10 mouse cellular contexts compared by ENCODE assay signal in the genomic region with DNA sequence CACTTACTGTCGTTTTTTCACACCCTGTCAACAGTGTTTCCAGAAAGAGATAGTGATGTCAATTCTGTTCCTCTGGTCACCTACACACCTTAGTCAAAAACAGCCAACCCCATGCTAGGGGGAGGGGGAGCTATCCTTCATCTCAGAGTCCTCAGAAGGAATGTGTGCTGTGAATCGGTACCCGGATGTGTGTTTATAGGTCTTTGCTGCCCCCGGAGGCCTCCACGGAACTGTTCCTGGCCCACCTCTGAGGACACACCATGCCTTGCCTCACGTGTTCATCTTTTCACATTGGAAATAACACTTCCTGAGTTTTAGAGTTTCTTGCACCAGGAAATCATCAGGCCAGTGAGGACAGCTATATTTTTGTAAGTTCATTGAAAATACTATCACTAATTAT. TPM values are rescaled to one million over a fixed set of nuclear protein-coding genes. Genes with fewer than 3 reads are reported as not detected.
A peak's percentile ranks its signal among the peaks of the same experiment; 100 is the strongest.
DNase-seq lines count a peak whose midpoint lies in the region; ATAC-seq and TF ChIP-seq lines count a peak whose summit lies in the region.
"Had no signal": no experiment of that assay in that cellular context is flagged by ENCODE, and none has a peak within 500 bp of the region (broad histone marks: within the 10 kb centered on the region; RNA-seq: fewer than 3 reads in every experiment).

No protein-coding gene starts in this region.

- no peak overlapping the region for H3K27ac ChIP-seq in layer of hippocampus, adult 2 months
- H3K27ac ChIP-seq: limb, embryonic 12.5 days had no signal

- in situ Hi-C loops in Patski (cut with MboI; ENCODE audit: low pct_unique_long_range_greater_than_20kb) = loop anchor here (25.0 kb wide), 1 partner anchor 191 kb away; the partner anchor contains the start of gene Disp2

- peak; percentile 23 for DNase-seq in CD4-positive, CD25-positive, alpha-beta regulatory T cell, adult 2 months (ENCODE audit: low read depth, low spot score)
- no peak for DNase-seq in layer of hippocampus, adult 2 months (ENCODE audit: low spot score in 2 of 2)
- DNase-seq in layer of hippocampus, postnatal 10 days (ENCODE audit: low spot score in 2 of 2) = no peak
- no peak for DNase-seq in Patski (ENCODE audit: low read depth, low spot score)
- peak; percentile 13 for DNase-seq in naive thymus-derived CD4-positive, alpha-beta T cell, adult 2 months (ENCODE audit: low read depth)
- no peak for DNase-seq in left cerebral cortex, adult 18-20 months (ENCODE audit: low spot score in 2 of 2)
- DNase-seq in gastrocnemius, postnatal 10 days = no peak
- DNase-seq: gastrocnemius, postnatal 14 days had no signal

- CTCF ChIA-PET in Patski (lab: Charles Lee) = interaction anchor here (0.7 to 1.8 kb wide), 6 partner anchors 9 to 214 kb away, joined by 3 to 5 read pairs (median 3); no protein-coding TSS in a partner anchor

- POLR2A ChIA-PET in Patski (lab: Charles Lee) = no interaction called here

- no peak overlapping the region for H3K4me3 ChIP-seq in layer of hippocampus, adult 2 months
- H3K4me3 ChIP-seq: limb, embryonic 12.5 days had no signal

- no peaks in the 10 kb centered on the region for H3K27me3 ChIP-seq in Patski

- no peak for ATAC-seq in CD4-positive, CD25-positive, alpha-beta regulatory T cell, adult 4 months
- ATAC-seq in Patski = no peak

- peak; percentile 48 for TF ChIP-seq CTCF in layer of hippocampus, adult 2 months (conservative IDR thresholded peaks at IDR 0.05)
- peak; percentile 45 for TF ChIP-seq CTCF in Patski (IDR thresholded peaks at IDR 0.05)

RNA-seq across cellular contexts. Expression of gene Ccdc32, which starts 51.1 kb away (rescaled TPM):
- 10 to 100 TPM; 24.2 to 30.7 TPM for polyA plus RNA-seq in CD4-positive, CD25-positive, alpha-beta regulatory T cell, adult 4 months (2017; shearing (Covaris generic))
- 10 to 100 TPM; 53.2 to 53.6 TPM for total RNA-seq in layer of hippocampus, adult 2 months (2021)
- total RNA-seq in layer of hippocampus, postnatal 10 days (2021) = 10 to 100 TPM; 57.7 to 57.9 TPM
- 26.6 TPM for polyA plus RNA-seq in Patski (2021)
- 10 to 100 TPM; 47.4 to 48.4 TPM for total RNA-seq in left cerebral cortex, adult 18-20 months (2021)
- 1 to 10 TPM; 7.4 to 8.2 TPM for total RNA-seq in gastrocnemius, postnatal 10 days (2021)

RNA-seq across cellular contexts. Expression of gene Chst14, which starts 51.8 kb away (rescaled TPM):
- 1 to 10 TPM in 1 of 2 experiments, under 1 TPM in 1; 0.96 to 1.5 TPM for polyA plus RNA-seq in CD4-positive, CD25-positive, alpha-beta regulatory T cell, adult 4 months (2017; shearing (Covaris generic))
- 1 to 10 TPM; 2.5 to 3.0 TPM for total RNA-seq in layer of hippocampus, adult 2 months (2021)
- total RNA-seq in layer of hippocampus, postnatal 10 days (2021) = 1 to 10 TPM; 2.5 to 3.5 TPM
- 32.3 TPM for polyA plus RNA-seq in Patski (2021)
- total RNA-seq in left cerebral cortex, adult 18-20 months (2021) = 1 to 10 TPM; 1.8 to 2.9 TPM
- total RNA-seq in gastrocnemius, postnatal 10 days (2021) = 10 to 100 TPM in 1 of 2 experiments, 1 to 10 TPM in 1; 9.8 to 11.3 TPM

RNA-seq across cellular contexts. Expression of gene Rpusd2, which starts 56.5 kb away (rescaled TPM):
- polyA plus RNA-seq in CD4-positive, CD25-positive, alpha-beta regulatory T cell, adult 4 months (2017; shearing (Covaris generic)) = 1 to 10 TPM; 1.3 to 2.3 TPM
- 1 to 10 TPM; 8.0 to 8.1 TPM for total RNA-seq in layer of hippocampus, adult 2 months (2021)
- total RNA-seq in layer of hippocampus, postnatal 10 days (2021) = 1 to 10 TPM; 6.2 to 6.5 TPM
- 5.2 TPM for polyA plus RNA-seq in Patski (2021)
- 1 to 10 TPM; 8.5 to 8.9 TPM for total RNA-seq in left cerebral cortex, adult 18-20 months (2021)
- 1 to 10 TPM; 3.8 to 4.3 TPM for total RNA-seq in gastrocnemius, postnatal 10 days (2021)

Comparison
In these comparisons a context has a peak if more than half of its experiments do, and no peak if none do; other contexts are left out.
1. DNase-seq: peak in CD4-positive, CD25-positive, alpha-beta regulatory T cell, adult 2 months (single experiment) and naive thymus-derived CD4-positive, alpha-beta T cell, adult 2 months (single experiment); none in layer of hippocampus, adult 2 months (0 of 2), layer of hippocampus, postnatal 10 days (0 of 2), Patski (single experiment), left cerebral cortex, adult 18-20 months (0 of 2) and gastrocnemius, postnatal 10 days (single experiment).
2. RNA of gene Ccdc32, which starts 51.1 kb away (total RNA-seq): 57.7 to 57.9 TPM in layer of hippocampus, postnatal 10 days, 53.2 to 53.6 TPM in layer of hippocampus, adult 2 months and 47.4 to 48.4 TPM in left cerebral cortex, adult 18-20 months; 7.4 to 8.2 TPM in gastrocnemius, postnatal 10 days; every median in the first group is over 4 times any median in the second.